Mouse (Mus musculus) ES-E14 (cell line): ENCODE measurements around the gene Phf21a. TPM values are rescaled to one million over a fixed set of nuclear protein-coding genes. Genes with fewer than 3 reads are reported as not detected.

Experiments
- DNase-seq: peaks from one replicate; pipeline ENCODE4 v3.0.0-alpha.2; 2013; ENCODE audit warnings: low read depth, low spot score
- H3K27ac ChIP-seq: 2 replicates; pipeline ENCODE4 v1.5.1; 2012; ENCODE audit warnings: low read depth, mild to moderate bottlenecking, low read length, moderate library complexity, mixed read lengths; ENCODE audit not compliant: poor library complexity, insufficient read depth, severe bottlenecking
- H3K36me3 ChIP-seq: 2 replicates; pipeline ENCODE4 v1.6.1; 2012; ENCODE audit warnings: mild to moderate bottlenecking, low read length, moderate library complexity, mixed read lengths; ENCODE audit not compliant: control insufficient read depth, poor library complexity, insufficient read depth, severe bottlenecking
- H3K4me1 ChIP-seq, 2 experiments: fragments of 150-350 bp in 1 of 2; sonication (generic) in 1 of 2; 2 replicates each; pipeline ENCODE4 v1.6.1; 2012; ENCODE audit warnings: low read length in 2 of 2, mild to moderate bottlenecking in 1 of 2, mixed read lengths in 1 of 2; ENCODE audit not compliant: control insufficient read depth in 2 of 2, insufficient read depth in 2 of 2, poor library complexity in 1 of 2
- H3K4me3 ChIP-seq, 2 experiments: fragments of 150-350 bp in 1 of 2; sonication (generic) in 1 of 2; 2 replicates each; pipeline ENCODE4 v1.5.1; 2012; ENCODE audit warnings: low read length in 2 of 2, low read depth in 1 of 2, mild to moderate bottlenecking in 1 of 2, mixed read lengths in 1 of 2; ENCODE audit not compliant: insufficient read depth in 1 of 2, poor library complexity in 1 of 2, severe bottlenecking in 1 of 2
- H3K9ac ChIP-seq: 2 replicates; pipeline ENCODE4 v1.6.1; 2012; ENCODE audit warnings: low read depth, mild to moderate bottlenecking, low read length, mixed read lengths; ENCODE audit not compliant: poor library complexity, insufficient read depth, severe bottlenecking
- H3K9me3 ChIP-seq: fragments of 150-350 bp; sonication (generic); 2 replicates; pipeline ENCODE4 v1.6.1; 2012; ENCODE audit warnings: low read depth, mild to moderate bottlenecking, low read length; ENCODE audit not compliant: control insufficient read depth, insufficient read depth
- CHD2 ChIP-seq: IDR thresholded peaks from 2 replicates; pipeline ENCODE4 v1.6.1; 2014; ENCODE audit warnings: mild to moderate bottlenecking, low read depth, low read length, inconsistent platforms
- HCFC1 ChIP-seq: IDR thresholded peaks from 2 replicates; pipeline ENCODE4 v1.6.1; 2012; ENCODE audit warnings: low read length, inconsistent platforms, borderline replicate concordance; ENCODE audit not compliant: insufficient read depth
- MAFK ChIP-seq: IDR thresholded peaks from 2 replicates; pipeline ENCODE4 v1.6.1; 2014; ENCODE audit warnings: mild to moderate bottlenecking, low read depth, low read length, inconsistent platforms; ENCODE audit not compliant: insufficient read depth
- ZC3H11A ChIP-seq: IDR thresholded peaks from 2 replicates; pipeline ENCODE4 v1.6.1; 2012; ENCODE audit warnings: low read depth, mild to moderate bottlenecking, inconsistent platforms, low read length, borderline replicate concordance
- ZNF384 ChIP-seq: IDR thresholded peaks from 2 replicates; pipeline ENCODE4 v1.6.1; 2012; ENCODE audit warnings: low read depth, low read length, inconsistent platforms
- in situ Hi-C, 2 experiments: fragments of 600-800 bp; cut with MboI; formaldehyde crosslinking; loops; one replicate each; pipeline ENCODE4 v1.15.1; 2025; ENCODE audit warnings: low sequenced_read_pairs in 2 of 2, inconsistent platforms in 1 of 2; ENCODE audit not compliant: unreplicated experiment in 2 of 2
- total RNA-seq: library from RNA; depleted of rRNA; stranded (reverse); fragments of 300-350 nt; gene quantifications from 2 replicates; pipeline ENCODE4 v1.2.3, GENCODE M21; 2012

Phf21a gene
- total RNA-seq, 1 experiment: 23.5 TPM

DNA sequence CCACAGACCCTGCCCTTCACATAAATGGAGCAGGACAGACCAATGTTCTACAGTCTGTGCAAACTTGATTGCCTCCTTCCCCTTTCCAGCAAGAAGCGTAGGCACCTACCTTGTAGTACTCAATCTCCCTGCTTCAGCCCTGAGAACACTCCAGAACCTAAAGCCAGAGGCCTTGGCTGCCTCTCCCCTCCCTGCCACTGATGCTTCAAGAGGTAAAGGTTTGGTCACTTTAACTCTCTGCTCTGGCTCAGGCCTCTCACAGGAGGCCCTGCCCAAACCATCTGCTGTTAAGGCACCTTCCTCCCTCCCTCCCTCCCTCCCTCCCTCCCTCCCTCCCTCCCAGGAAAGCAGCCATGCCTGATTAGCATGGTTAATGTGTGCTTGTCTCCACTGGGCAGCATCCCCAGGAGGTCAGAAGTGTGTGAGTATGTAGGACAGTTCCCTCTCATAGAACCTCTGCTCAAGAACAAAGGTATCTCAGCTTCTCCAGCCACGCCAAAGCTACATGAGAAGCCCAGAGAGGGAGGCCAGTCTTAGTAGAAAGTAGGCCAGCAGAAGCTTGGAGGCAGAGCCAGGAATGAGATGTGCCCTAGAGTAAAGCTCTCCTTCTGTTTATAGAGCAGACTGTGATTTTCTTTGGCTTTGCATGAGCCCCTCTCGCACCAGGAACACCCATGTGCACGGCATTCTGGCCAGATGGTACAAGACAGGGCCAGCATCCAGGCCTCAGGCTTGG, 309.8 kb downstream of the Phf21a start:
- H3K4me1 ChIP-seq: peaks cover 0 to 3% of the 10 kb centered on the region in 2 experiments; a peak in 1 of 4 replicates
- in situ Hi-C loops: no loop called here
- H3K4me3 ChIP-seq: no peak overlapping the region
- H3K9me3 ChIP-seq: no peaks in the 10 kb centered on the region
- no peak overlapping the region for H3K27ac ChIP-seq
- H3K36me3 ChIP-seq: peaks cover 12% of the 10 kb centered on the region
- no peak overlapping the region for H3K9ac ChIP-seq
- no peak for TF ChIP-seq HCFC1
- no peak for TF ChIP-seq MAFK
- TF ChIP-seq CHD2: no peak
- no peak for TF ChIP-seq ZNF384
- TF ChIP-seq ZC3H11A: no peak
- no peak for DNase-seq

DNA sequence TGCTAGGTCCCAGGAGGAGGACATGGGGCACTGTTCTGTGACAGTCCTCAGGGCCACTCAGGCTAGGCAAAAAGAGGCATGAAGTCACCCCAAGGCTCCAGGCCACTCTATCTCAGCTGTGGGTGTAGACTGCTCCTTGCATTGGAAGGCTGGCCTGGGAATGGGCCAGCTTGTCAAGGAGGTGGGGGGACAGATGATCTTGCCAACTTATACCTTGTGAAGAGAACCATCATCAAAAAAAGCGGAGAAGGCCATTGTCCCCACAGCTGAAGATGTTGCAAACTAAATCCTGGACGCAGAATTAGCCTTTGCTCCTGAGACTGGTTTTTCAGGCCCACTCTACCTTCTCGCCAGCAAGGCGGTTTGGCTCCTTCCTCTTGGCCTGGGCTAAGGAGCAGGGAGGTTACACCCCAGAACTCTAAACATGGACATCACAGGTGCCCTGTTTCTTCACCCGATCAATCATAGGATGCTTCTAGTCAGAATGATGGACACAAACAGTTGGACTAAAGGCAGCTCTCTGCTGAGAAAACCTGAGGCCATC, 310.9 kb downstream of the Phf21a start:
- Histone ChIP-seq H3K27ac (no peak overlapping the region), H3K4me3 (no peak overlapping the region), H3K9ac (no peak overlapping the region), H3K9me3 (no peaks in the 10 kb centered on the region), H3K36me3 (peaks cover 21% of the 10 kb centered on the region), H3K4me1 (peaks cover 0 to 3% of the 10 kb centered on the region in 2 experiments; a peak in 1 of 4 replicates)
- DNase-seq: no peak
- TF ChIP-seq ZC3H11A (no peak), CHD2 (no peak)
- in situ Hi-C loops: no loop called here

DNA sequence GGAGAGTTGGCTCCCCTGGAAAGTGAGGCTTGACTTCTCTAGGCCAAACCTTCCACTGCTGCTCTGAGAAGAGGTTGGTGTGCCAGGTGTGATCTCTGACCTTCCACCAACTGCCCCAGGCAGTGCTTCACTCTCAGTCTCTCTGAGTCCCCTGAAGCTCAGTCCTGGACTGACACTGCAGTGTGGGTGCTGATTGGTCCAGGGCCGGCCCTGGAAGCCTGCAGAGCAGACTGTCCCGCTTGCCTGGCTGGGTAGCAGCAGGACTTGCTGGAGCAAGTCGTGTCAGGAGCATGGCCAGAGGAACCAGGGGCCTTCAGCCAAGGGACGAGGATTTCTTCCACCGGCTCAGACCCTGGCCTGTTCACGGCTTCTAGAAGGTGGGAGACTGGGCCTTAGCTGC, 311.8 kb downstream of the Phf21a start:
- no peaks in the 10 kb centered on the region for H3K9me3 ChIP-seq
- no peak for TF ChIP-seq MAFK
- no peak for TF ChIP-seq HCFC1
- no peak for TF ChIP-seq ZNF384
- no peak for TF ChIP-seq CHD2
- TF ChIP-seq ZC3H11A: no peak
- H3K4me3 ChIP-seq: no peak overlapping the region
- H3K36me3 ChIP-seq: peaks cover 27% of the 10 kb centered on the region
- in situ Hi-C loops: no loop called here
- peaks cover 0 to 3% of the 10 kb centered on the region in 2 experiments; a peak in 1 of 4 replicates for H3K4me1 ChIP-seq
- no peak overlapping the region for H3K9ac ChIP-seq
- DNase-seq: no peak
- H3K27ac ChIP-seq: no peak overlapping the region

DNA sequence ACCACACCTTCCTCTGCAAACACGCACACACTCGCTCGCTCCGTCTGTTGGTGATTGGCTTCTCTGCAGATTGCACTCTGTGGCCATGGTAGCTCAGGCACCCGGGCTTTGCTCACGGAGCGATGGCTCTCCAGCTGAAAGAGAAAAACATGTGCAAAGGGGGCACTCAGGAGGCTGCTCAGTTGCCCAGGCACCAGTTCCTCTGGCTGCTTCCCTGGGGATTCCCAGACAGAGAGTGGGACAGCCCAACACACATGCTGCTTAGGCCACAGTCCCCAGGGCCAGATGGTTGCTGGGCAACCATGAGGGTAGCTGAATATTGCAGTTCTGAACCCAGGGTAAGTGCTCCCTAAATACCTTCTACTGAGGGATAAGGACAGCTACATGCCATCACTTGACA, 312.8 kb downstream of the Phf21a start:
- Histone ChIP-seq H3K9ac (no peak overlapping the region), H3K27ac (no peak overlapping the region), H3K4me1 (peaks cover 0 to 3% of the 10 kb centered on the region in 2 experiments; a peak in 1 of 4 replicates), H3K4me3 (no peak overlapping the region), H3K36me3 (peaks cover 37% of the 10 kb centered on the region), H3K9me3 (no peaks in the 10 kb centered on the region)
- in situ Hi-C loops: no loop called here
- DNase-seq: no peak
- TF ChIP-seq ZNF384: no peak
- TF ChIP-seq ZC3H11A: no peak
- TF ChIP-seq CHD2: no peak
- no peak for TF ChIP-seq HCFC1
- no peak for TF ChIP-seq MAFK
